Mouse (Mus musculus): ENCODE measurements around the gene Ppfia1. TPM values are rescaled to one million over a fixed set of nuclear protein-coding genes. Genes with fewer than 3 reads are reported as not detected.

The Ppfia1 gene
- polyA plus RNA-seq, 1 experiment from 2014 or later: 41.3 TPM

- no peak overlapping the region for H3K4me3 ChIP-seq (ENCODE audit: low read depth, low read length)
- 18% methylated on average over 2 of the region's 2 CpGs for WGBS
- H3K27ac ChIP-seq (replicated peaks; ENCODE audit: low read depth, low read length): no peak overlapping the region
- no peaks in the 10 kb centered on the region for H3K9me3 ChIP-seq (replicated peaks; ENCODE audit: control insufficient read depth, low read length)
- DNase-seq (ENCODE audit: low spot score) (peak; percentile 4), ATAC-seq (replicated peaks; ENCODE audit: insufficient number of reproducible peaks, low FRiP score, low TSS enrichment, low read depth) (no peak)
- H3K4me2 ChIP-seq (ENCODE audit: low read depth, low read length): no peak overlapping the region
- H3K4me1 ChIP-seq (ENCODE audit: control insufficient read depth, insufficient read depth, low read length): no peaks in the 10 kb centered on the region
- no peaks in the 10 kb centered on the region for H3K36me3 ChIP-seq (replicated peaks; ENCODE audit: control insufficient read depth, insufficient read depth, low read depth, low read length)
- no peaks in the 10 kb centered on the region for H3K27me3 ChIP-seq (ENCODE audit: control insufficient read depth, insufficient read depth, low read length)
- no peak overlapping the region for H3K9ac ChIP-seq (replicated peaks; ENCODE audit: low read length)
These were observed 26.9 kb downstream of the Ppfia1 start for GRCm38 (mm10) chr7:144526649-144527048.

GRCm38 (mm10) chr7:144524427-144525191 is 28.9 kb downstream of the Ppfia1 start:
- Histone ChIP-seq H3K9me3 (replicated peaks; ENCODE audit: control insufficient read depth, low read length) (no peaks in the 10 kb centered on the region), H3K36me3 (replicated peaks; ENCODE audit: control insufficient read depth, insufficient read depth, low read depth, low read length) (no peaks in the 10 kb centered on the region), H3K9ac (replicated peaks; ENCODE audit: low read length) (no peak overlapping the region), H3K27ac (replicated peaks; ENCODE audit: low read depth, low read length) (no peak overlapping the region), H3K4me3 (ENCODE audit: low read depth, low read length) (no peak overlapping the region), H3K4me2 (ENCODE audit: low read depth, low read length) (no peak overlapping the region), H3K27me3 (ENCODE audit: control insufficient read depth, insufficient read depth, low read length) (no peaks in the 10 kb centered on the region), H3K4me1 (ENCODE audit: control insufficient read depth, insufficient read depth, low read length) (no peaks in the 10 kb centered on the region)
- WGBS: 86% methylated on average over 6 of the region's 6 CpGs
- ATAC-seq (replicated peaks; ENCODE audit: insufficient number of reproducible peaks, low FRiP score, low TSS enrichment, low read depth) (no peak), DNase-seq (ENCODE audit: low spot score) (no peak)

- Histone ChIP-seq H3K4me1 (ENCODE audit: control insufficient read depth, insufficient read depth, low read length) (no peaks in the 10 kb centered on the region), H3K4me3 (ENCODE audit: low read depth, low read length) (no peak overlapping the region), H3K36me3 (replicated peaks; ENCODE audit: control insufficient read depth, insufficient read depth, low read depth, low read length) (no peaks in the 10 kb centered on the region; the same call in 1 of the 2 replicates), H3K9me3 (replicated peaks; ENCODE audit: control insufficient read depth, low read length) (no peaks in the 10 kb centered on the region), H3K9ac (replicated peaks; ENCODE audit: low read length) (no peak overlapping the region), H3K27me3 (ENCODE audit: control insufficient read depth, insufficient read depth, low read length) (no peaks in the 10 kb centered on the region), H3K4me2 (ENCODE audit: low read depth, low read length) (no peak overlapping the region), H3K27ac (replicated peaks; ENCODE audit: low read depth, low read length) (no peak overlapping the region)
- 79% methylated on average over 3 of the region's 3 CpGs for WGBS
- DNase-seq (ENCODE audit: low spot score): no peak
- ATAC-seq (replicated peaks; ENCODE audit: insufficient number of reproducible peaks, low FRiP score, low TSS enrichment, low read depth): no peak
These were observed 30.1 kb downstream of the Ppfia1 start for GRCm38 (mm10) chr7:144523415-144523814.

GRCm38 (mm10) chr7:144521927-144522326 is 31.6 kb downstream of the Ppfia1 start:
- no peak overlapping the region for H3K27ac ChIP-seq (replicated peaks; ENCODE audit: low read depth, low read length)
- H3K9me3 ChIP-seq (replicated peaks; ENCODE audit: control insufficient read depth, low read length): no peaks in the 10 kb centered on the region
- H3K4me3 ChIP-seq (ENCODE audit: low read depth, low read length): no peak overlapping the region
- H3K36me3 ChIP-seq (replicated peaks; ENCODE audit: control insufficient read depth, insufficient read depth, low read depth, low read length): peaks cover 2% of the 10 kb centered on the region; the same call in 1 of the 2 replicates
- DNase-seq (ENCODE audit: low spot score) (no peak), ATAC-seq (replicated peaks; ENCODE audit: insufficient number of reproducible peaks, low FRiP score, low TSS enrichment, low read depth) (no peak)
- no peak overlapping the region for H3K9ac ChIP-seq (replicated peaks; ENCODE audit: low read length)
- 89% methylated on average over 2 of the region's 2 CpGs for WGBS
- no peak overlapping the region for H3K4me2 ChIP-seq (ENCODE audit: low read depth, low read length)
- no peaks in the 10 kb centered on the region for H3K4me1 ChIP-seq (ENCODE audit: control insufficient read depth, insufficient read depth, low read length)
- no peaks in the 10 kb centered on the region for H3K27me3 ChIP-seq (ENCODE audit: control insufficient read depth, insufficient read depth, low read length)

GRCm38 (mm10) chr7:144519852-144520251 is 33.7 kb downstream of the Ppfia1 start:
- Histone ChIP-seq H3K9me3 (replicated peaks; ENCODE audit: control insufficient read depth, low read length) (no peaks in the 10 kb centered on the region), H3K9ac (replicated peaks; ENCODE audit: low read length) (no peak overlapping the region), H3K27me3 (ENCODE audit: control insufficient read depth, insufficient read depth, low read length) (no peaks in the 10 kb centered on the region), H3K4me2 (ENCODE audit: low read depth, low read length) (no peak overlapping the region), H3K4me3 (ENCODE audit: low read depth, low read length) (no peak overlapping the region), H3K36me3 (replicated peaks; ENCODE audit: control insufficient read depth, insufficient read depth, low read depth, low read length) (peaks cover 2% of the 10 kb centered on the region; the same call in 1 of the 2 replicates), H3K4me1 (ENCODE audit: control insufficient read depth, insufficient read depth, low read length) (no peaks in the 10 kb centered on the region), H3K27ac (replicated peaks; ENCODE audit: low read depth, low read length) (no peak overlapping the region)
- ATAC-seq (replicated peaks; ENCODE audit: insufficient number of reproducible peaks, low FRiP score, low TSS enrichment, low read depth): no peak
- WGBS: 94% methylated on average over 5 of the region's 5 CpGs
- DNase-seq (ENCODE audit: low spot score): no peak

GRCm38 (mm10) chr7:144516711-144517110 is 36.8 kb downstream of the Ppfia1 start:
- 93% methylated on average over 5 of the region's 5 CpGs for WGBS
- no peak overlapping the region for H3K4me2 ChIP-seq (ENCODE audit: low read depth, low read length)
- DNase-seq (ENCODE audit: low spot score) (no peak), ATAC-seq (replicated peaks; ENCODE audit: insufficient number of reproducible peaks, low FRiP score, low TSS enrichment, low read depth) (no peak)
- H3K36me3 ChIP-seq (replicated peaks; ENCODE audit: control insufficient read depth, insufficient read depth, low read depth, low read length): peaks cover 9% of the 10 kb centered on the region
- no peak overlapping the region for H3K4me3 ChIP-seq (ENCODE audit: low read depth, low read length)
- H3K9me3 ChIP-seq (replicated peaks; ENCODE audit: control insufficient read depth, low read length): no peaks in the 10 kb centered on the region
- H3K9ac ChIP-seq (replicated peaks; ENCODE audit: low read length): no peak overlapping the region
- H3K27ac ChIP-seq (replicated peaks; ENCODE audit: low read depth, low read length): no peak overlapping the region
- H3K27me3 ChIP-seq (ENCODE audit: control insufficient read depth, insufficient read depth, low read length): no peaks in the 10 kb centered on the region
- no peaks in the 10 kb centered on the region for H3K4me1 ChIP-seq (ENCODE audit: control insufficient read depth, insufficient read depth, low read length)

- H3K4me2 ChIP-seq (ENCODE audit: low read depth, low read length): no peak overlapping the region
- H3K4me1 ChIP-seq (ENCODE audit: control insufficient read depth, insufficient read depth, low read length): no peaks in the 10 kb centered on the region
- 93% methylated on average over 4 of the region's 4 CpGs for WGBS
- no peaks in the 10 kb centered on the region for H3K9me3 ChIP-seq (replicated peaks; ENCODE audit: control insufficient read depth, low read length)
- H3K27me3 ChIP-seq (ENCODE audit: control insufficient read depth, insufficient read depth, low read length): no peaks in the 10 kb centered on the region
- H3K4me3 ChIP-seq (ENCODE audit: low read depth, low read length): no peak overlapping the region
- no peak overlapping the region for H3K27ac ChIP-seq (replicated peaks; ENCODE audit: low read depth, low read length)
- no peak for DNase-seq (ENCODE audit: low spot score)
- no peak for ATAC-seq (replicated peaks; ENCODE audit: insufficient number of reproducible peaks, low FRiP score, low TSS enrichment, low read depth)
- peaks cover 10% of the 10 kb centered on the region for H3K36me3 ChIP-seq (replicated peaks; ENCODE audit: control insufficient read depth, insufficient read depth, low read depth, low read length)
- H3K9ac ChIP-seq (replicated peaks; ENCODE audit: low read length): no peak overlapping the region
These were observed 44.4 kb downstream of the Ppfia1 start for GRCm38 (mm10) chr7:144509090-144509489.

GRCm38 (mm10) chr7:144506807-144507206 is 46.7 kb downstream of the Ppfia1 start:
- Histone ChIP-seq H3K36me3 (replicated peaks; ENCODE audit: control insufficient read depth, insufficient read depth, low read depth, low read length) (peaks cover 8% of the 10 kb centered on the region), H3K4me2 (ENCODE audit: low read depth, low read length) (no peak overlapping the region), H3K4me1 (ENCODE audit: control insufficient read depth, insufficient read depth, low read length) (no peaks in the 10 kb centered on the region), H3K27ac (replicated peaks; ENCODE audit: low read depth, low read length) (no peak overlapping the region), H3K9ac (replicated peaks; ENCODE audit: low read length) (no peak overlapping the region), H3K27me3 (ENCODE audit: control insufficient read depth, insufficient read depth, low read length) (no peaks in the 10 kb centered on the region), H3K4me3 (ENCODE audit: low read depth, low read length) (no peak overlapping the region), H3K9me3 (replicated peaks; ENCODE audit: control insufficient read depth, low read length) (no peaks in the 10 kb centered on the region)
- DNase-seq (ENCODE audit: low spot score) (no peak), ATAC-seq (replicated peaks; ENCODE audit: insufficient number of reproducible peaks, low FRiP score, low TSS enrichment, low read depth) (no peak)
- 89% methylated on average over 1 of the region's 1 CpGs for whole genome bisulfite sequencing

All from embryonic facial prominence, embryonic 11.5 days (tissue).